Mouse (Mus musculus) megakaryocyte, embryonic 14.5 days (primary cell): ENCODE data around the gene Csrp2.

Source experiments
- FLI1 ChIP-seq: IDR thresholded peaks from 2 replicates; pipeline ENCODE4 v1.6.1; 2012; ENCODE audit warnings: low read length, inconsistent platforms, mixed read lengths
- GATA1 ChIP-seq: IDR thresholded peaks from 3 replicates; pipeline ENCODE4 v1.6.1; 2012; ENCODE audit warnings: mixed read lengths, low read length, inconsistent platforms, borderline replicate concordance

- TF ChIP-seq GATA1, result no peak
- TF ChIP-seq FLI1, result no peak
Measured at GRCm38 (mm10) chr10:110974885-110975284, 55.3 kb downstream of the Csrp2 start.
